Mouse (Mus musculus) hindbrain, postnatal 0 days (tissue): ENCODE data around the gene Grk5. TPM values are rescaled to one million over a fixed set of nuclear protein-coding genes. Genes with fewer than 3 reads are reported as not detected.
"Not testable (repeated sequence)": the region's sequence is repeated elsewhere in the genome, so short reads cannot be mapped to it uniquely, and the experiment has no call there.

Experiments
- ATAC-seq: fragments of 200-750 bp; cut with Nextera tagmentation; 2 replicates; pipeline ENCODE4 v1.8.0; 2017; ENCODE audit warnings: mild to moderate bottlenecking, moderate TSS enrichment, moderate library complexity
- DNase-seq: peaks from one replicate; pipeline ENCODE4 v3.0.0-alpha.2; 2015; ENCODE audit warnings: low spot score
- H3K27ac ChIP-seq: fragments of 300-500 bp; sonication (generic); 2 replicates; pipeline ENCODE4 v1.5.1; 2014; ENCODE audit warnings: mild to moderate bottlenecking
- H3K27me3 ChIP-seq: fragments of 300-500 bp; sonication (generic); 2 replicates; pipeline ENCODE4 v1.6.1; 2014; ENCODE audit warnings: low read length, mixed read lengths; ENCODE audit not compliant: insufficient read depth
- H3K36me3 ChIP-seq: fragments of 300-500 bp; sonication (generic); 2 replicates; pipeline ENCODE4 v1.6.1; 2014; ENCODE audit warnings: low read length, mixed read lengths; ENCODE audit not compliant: insufficient read depth
- H3K4me1 ChIP-seq: fragments of 300-500 bp; sonication (generic); 2 replicates; pipeline ENCODE4 v1.6.1; 2014; ENCODE audit warnings: antibody characterized with exemption, low read length, mixed read lengths; ENCODE audit not compliant: insufficient read depth
- H3K4me2 ChIP-seq: fragments of 300-500 bp; sonication (generic); 2 replicates; pipeline ENCODE4 v1.6.1; 2014; ENCODE audit warnings: low read depth, mild to moderate bottlenecking, low read length, moderate library complexity, mixed read lengths
- H3K4me3 ChIP-seq: fragments of 300-500 bp; sonication (generic); 2 replicates; pipeline ENCODE4 v1.5.1; 2014; ENCODE audit warnings: low read length
- H3K9ac ChIP-seq: fragments of 300-500 bp; sonication (generic); replicated peaks from 2 replicates; pipeline ENCODE4 v1.6.1; 2014; ENCODE audit warnings: mild to moderate bottlenecking, low read length, moderate library complexity, mixed read lengths
- H3K9me3 ChIP-seq: fragments of 300-500 bp; sonication (generic); 2 replicates; pipeline ENCODE4 v1.6.1; 2016; ENCODE audit warnings: low read length, mixed read lengths
- CTCF ChIP-seq: IDR thresholded peaks from 2 replicates; pipeline ENCODE4 v1.5.1; 2016; ENCODE audit warnings: antibody characterized with exemption, control low read depth, low read depth
- WGBS: fragments of 180-500 bp; shearing (Covaris S2); extraction: QIAGEN DNeasy Blood & Tissue Kit; methylation state at CpG from one replicate; pipeline ENCODE4 v1.1.7; 2014; 5-methylcytosine and 5-hydroxymethylcytosine counted together
- polyA plus RNA-seq: library from polyadenylated mRNA; unstranded; fragments of >200 nt; fragmentation: Nextera tagmentation; extraction: Ambion mirVana; gene quantifications from 2 replicates; pipeline ENCODE4 v1.2.1, GENCODE M21; 2015
- total RNA-seq: library from RNA; depleted of rRNA; stranded (reverse); fragments of >200 nt; gene quantifications from 2 replicates; pipeline ENCODE4 v1.2.3, GENCODE M21; 2014; rRNA removed

Gene Grk5
- total RNA-seq, result 7.2 and 7.8 TPM in 2 replicates
- 1.3 and 1.6 TPM in 2 replicates for polyA plus RNA-seq

GRCm38 (mm10) chr19:60889714-60890315, at the start of gene Grk5:
Grk5 (plus strand) TSS chr19:60889749.
- TF ChIP-seq CTCF, result peak; percentile 81
- Histone ChIP-seq H3K4me1 (peaks cover 8% of the 10 kb centered on the region), H3K36me3 (no peaks in the 10 kb centered on the region), H3K9ac (peak within 1 kb of the TSS; percentile 60), H3K27ac (peak within 1 kb of the TSS; percentile 90), H3K4me2 (peak within 1 kb of the TSS; percentile 73), H3K27me3 (no peaks in the 10 kb centered on the region), H3K9me3 (no peaks in the 10 kb centered on the region), H3K4me3 (peak within 1 kb of the TSS; percentile 82)
- 0% methylated on average over 47 of the region's 55 CpGs for WGBS
- DNase-seq, result peak; percentile 97
- ATAC-seq, result peak; percentile 99

- H3K9me3 ChIP-seq, result no peaks in the 10 kb centered on the region
- no peak overlapping the region for H3K4me3 ChIP-seq
- H3K4me1 ChIP-seq, result no peaks in the 10 kb centered on the region
- no peak overlapping the region for H3K9ac ChIP-seq
- no peak for TF ChIP-seq CTCF
- H3K4me2 ChIP-seq, result no peak overlapping the region
- DNase-seq (no peak), ATAC-seq (no peak)
- no peak overlapping the region for H3K27ac ChIP-seq
- H3K36me3 ChIP-seq, result peaks cover 10% of the 10 kb centered on the region; the same call in 1 of the 2 replicates
- H3K27me3 ChIP-seq, result no peaks in the 10 kb centered on the region
Measured at GRCm38 (mm10) chr19:60843324-60843723, 46.2 kb upstream of the Grk5 start.

GRCm38 (mm10) chr19:60845731-60846130, 43.8 kb upstream of the Grk5 start:
- H3K36me3 ChIP-seq, result peaks cover 5% of the 10 kb centered on the region; the same call in 1 of the 2 replicates
- no peak overlapping the region for H3K4me2 ChIP-seq
- no peaks in the 10 kb centered on the region for H3K4me1 ChIP-seq
- no peak for TF ChIP-seq CTCF
- no peak overlapping the region for H3K27ac ChIP-seq
- no peaks in the 10 kb centered on the region for H3K27me3 ChIP-seq
- H3K9ac ChIP-seq, result no peak overlapping the region
- no peak overlapping the region for H3K4me3 ChIP-seq
- DNase-seq, result no peak
- no peak for ATAC-seq
- no peaks in the 10 kb centered on the region for H3K9me3 ChIP-seq

- DNase-seq (peak; percentile 93), ATAC-seq (peak; percentile 99)
- Histone ChIP-seq H3K36me3 (0 out of 2 replicates have a peak, but pooled peaks cover 3% of the 10 kb centered on the region), H3K27me3 (no peaks in the 10 kb centered on the region), H3K4me2 (peak within 1 kb of the TSS; percentile 75), H3K4me1 (peaks cover 3% of the 10 kb centered on the region; the same call in 1 of the 2 replicates), H3K9ac (peak within 1 kb of the TSS; percentile 69), H3K27ac (peak within 1 kb of the TSS; percentile 81), H3K4me3 (peak within 1 kb of the TSS; percentile 58), H3K9me3 (no peaks in the 10 kb centered on the region)
- WGBS, result 3% methylated on average over 30 of the region's 30 CpGs
- 0 out of 2 replicates have a peak, but pooled peaks have one; percentile 10 for TF ChIP-seq CTCF
Measured at GRCm38 (mm10) chr19:60860868-60861700, 28.5 kb upstream of the Grk5 start, which contains the start of gene Sfxn4. Sfxn4 (minus strand) TSS chr19:60861479.

GRCm38 (mm10) chr19:60866169-60866568, 23.4 kb upstream of the Grk5 start:
- not testable (repeated sequence) for ATAC-seq, H3K4me1 ChIP-seq, H3K4me3 ChIP-seq, H3K9me3 ChIP-seq, H3K27ac ChIP-seq, H3K36me3 ChIP-seq, DNase-seq, H3K9ac ChIP-seq, H3K4me2 ChIP-seq, H3K27me3 ChIP-seq
- WGBS, result 97% methylated on average over 4 of the region's 4 CpGs

- H3K9ac ChIP-seq, result no peak overlapping the region
- no peak overlapping the region for H3K4me3 ChIP-seq
- no peak overlapping the region for H3K4me2 ChIP-seq
- H3K9me3 ChIP-seq, result no peaks in the 10 kb centered on the region
- 80% methylated on average over 1 of the region's 1 CpGs for WGBS
- no peaks in the 10 kb centered on the region for H3K27me3 ChIP-seq
- DNase-seq (no peak), ATAC-seq (no peak)
- TF ChIP-seq CTCF, result peak; percentile 34
- no peaks in the 10 kb centered on the region for H3K4me1 ChIP-seq
- no peak overlapping the region for H3K27ac ChIP-seq
- H3K36me3 ChIP-seq, result peaks cover 6% of the 10 kb centered on the region
Measured at GRCm38 (mm10) chr19:60870489-60870888, 19.1 kb upstream of the Grk5 start.

GRCm38 (mm10) chr19:60871366-60871765, 18.2 kb upstream of the Grk5 start:
- ATAC-seq (no peak), DNase-seq (no peak)
- peaks cover 6% of the 10 kb centered on the region for H3K36me3 ChIP-seq
- H3K9me3 ChIP-seq, result no peaks in the 10 kb centered on the region
- 94% methylated on average over 5 of the region's 5 CpGs for WGBS
- H3K4me3 ChIP-seq, result no peak overlapping the region
- no peaks in the 10 kb centered on the region for H3K27me3 ChIP-seq
- TF ChIP-seq CTCF, result no peak
- no peak overlapping the region for H3K4me2 ChIP-seq
- H3K27ac ChIP-seq, result no peak overlapping the region
- H3K4me1 ChIP-seq, result no peaks in the 10 kb centered on the region
- no peak overlapping the region for H3K9ac ChIP-seq
